In genomic region chr17:28081385-28081784, GRCm38 (mm10) we compare ENCODE assay signal across 10 mouse cellular contexts. TPM values are rescaled to one million over a fixed set of nuclear protein-coding genes. Genes with fewer than 3 reads are reported as not detected.
A peak's percentile ranks its signal among the peaks of the same experiment; 100 is the strongest.
DNase-seq lines count a peak whose midpoint lies in the region; ATAC-seq and TF ChIP-seq lines count a peak whose summit lies in the region.
"Had no signal": no experiment of that assay in that cellular context is flagged by ENCODE, and none has a peak within 500 bp of the region (broad histone marks: within the 10 kb centered on the region; RNA-seq: fewer than 3 reads in every experiment).

No protein-coding gene starts in this region.

- no peak for TF ChIP-seq POLR2A in cerebellum, adult 2 months (IDR thresholded peaks at IDR 0.05; ENCODE audit: borderline replicate concordance, insufficient read depth, low read length)
- no peak for TF ChIP-seq POLR2A in embryonic fibroblast, embryonic 13.5 days (IDR thresholded peaks at IDR 0.05; ENCODE audit: low read depth, low read length)

- H3K27me3 ChIP-seq in cerebellum, adult 2 months (ENCODE audit: control insufficient read depth, insufficient read depth, low read length) = peaks cover 1% of the 10 kb centered on the region; the same call in 1 of the 2 replicates
- peaks cover 2% of the 10 kb centered on the region for H3K27me3 ChIP-seq in Patski
- H3K27me3 ChIP-seq: limb, embryonic 13.5 days had no signal

- in situ Hi-C loops in Patski (cut with MboI; ENCODE audit: low pct_unique_long_range_greater_than_20kb) = loop anchor here (5.0 kb wide), 1 partner anchor 81 kb away; no protein-coding TSS in a partner anchor

- peak; percentile 56 for TF ChIP-seq CTCF in cerebellum, adult 2 months (IDR thresholded peaks at IDR 0.05; ENCODE audit: borderline replicate concordance, insufficient read depth, low read depth, low read length)
- TF ChIP-seq CTCF in Patski (IDR thresholded peaks at IDR 0.05) = peak; percentile 70
- 0 out of 2 replicates have a peak, but pooled peaks have one; percentile 16 for TF ChIP-seq CTCF in embryonic fibroblast, embryonic 13.5 days (IDR thresholded peaks at IDR 0.05; ENCODE audit: borderline replicate concordance, insufficient read depth, low read length)

- H3K4me3 ChIP-seq in cerebellum, adult 2 months (replicated peaks; ENCODE audit: insufficient read depth, low read depth, low read length) = no peak overlapping the region
- no peak overlapping the region for H3K4me3 ChIP-seq in embryonic fibroblast, embryonic 13.5 days (ENCODE audit: insufficient read depth, low read length)

- H3K27ac ChIP-seq in cerebellum, adult 2 months (ENCODE audit: insufficient read depth, low read length) = no peak overlapping the region
- H3K27ac ChIP-seq in embryonic fibroblast, embryonic 13.5 days (ENCODE audit: insufficient read depth, low read length) = no peak overlapping the region
- H3K27ac ChIP-seq: limb, embryonic 13.5 days had no signal

- no peaks in the 10 kb centered on the region for H3K4me1 ChIP-seq in cerebellum, adult 2 months (ENCODE audit: control insufficient read depth, insufficient read depth, low read length)
- no peaks in the 10 kb centered on the region for H3K4me1 ChIP-seq in embryonic fibroblast, embryonic 13.5 days (ENCODE audit: control insufficient read depth, insufficient read depth, low read length)

- intact Hi-C loops in left cerebral cortex, postnatal 4 days (cut with DNase I) = loop anchor here (2.0 to 10.0 kb wide), 4 partner anchors 53 to 223 kb away; partner anchors contain the start of genes Anks1 and Taf11

- no peak for ATAC-seq in cerebellum, adult (ENCODE audit: insufficient number of reproducible peaks, low FRiP score, low TSS enrichment)
- ATAC-seq in Patski = no peak

- CTCF ChIA-PET in Patski (lab: Charles Lee) = interaction anchor here (1.3 to 1.9 kb wide), 3 partner anchors 36 to 83 kb away, joined by 3 to 10 read pairs (median 6); no protein-coding TSS in a partner anchor

- POLR2A ChIA-PET in Patski (lab: Charles Lee) = no interaction called here

- DNase-seq in cerebellum, adult 2 months = peak in 1 of 2 experiments; percentile 48
- peak; percentile 53 for DNase-seq in left cerebral cortex, postnatal 4 days
- no peak for DNase-seq in left cerebral cortex, adult 8-10 months (ENCODE audit: low spot score in 2 of 2)
- DNase-seq in Patski (ENCODE audit: low read depth, low spot score) = no peak
- DNase-seq in right cerebral cortex, postnatal 4 days = peak; percentile 69
- no peak for DNase-seq in frontal cortex, postnatal 10 days (ENCODE audit: low spot score in 2 of 2)

- WGBS in cerebellum, adult 2 months = 47% methylated on average over 9 of the region's 9 CpGs

RNA-seq across cellular contexts. Expression of gene Tcp11, which starts 0.9 kb away (rescaled TPM):
- polyA plus RNA-seq in cerebellum, adult 2 months (2012; rRNA removed) = 0.43 and 0.70 TPM in 2 replicates
- 1 to 10 TPM; 2.2 to 3.6 TPM for total RNA-seq in left cerebral cortex, postnatal 4 days (2021)
- 1 to 10 TPM in 1 of 4 experiments, under 1 TPM in 3; 0.41 to 1.0 (median 0.56) TPM for total RNA-seq in left cerebral cortex, adult 8-10 months (2022)
- 0.05 TPM for polyA plus RNA-seq in Patski (2021)
- polyA plus RNA-seq in embryonic fibroblast, embryonic 13.5 days (2011; ENCODE audit: insufficient read length, low read depth, missing spikeins) = not detected in 2 replicates
- total RNA-seq: G1E had no signal
- polyA plus RNA-seq: G1E had no signal

Comparison
In these comparisons a context has a peak if more than half of its experiments do, and no peak if none do; other contexts are left out.
1. DNase-seq: peak in left cerebral cortex, postnatal 4 days (single experiment) and right cerebral cortex, postnatal 4 days (single experiment); none in left cerebral cortex, adult 8-10 months (0 of 2), Patski (single experiment) and frontal cortex, postnatal 10 days (0 of 2).
2. CTCF ChIP-seq: peak in every context shown above with its lines; median percentile 70 in Patski; 56 in cerebellum, adult 2 months; 16 in embryonic fibroblast, embryonic 13.5 days.